Mouse (Mus musculus): ENCODE measurements around the gene Epha8.

Gene Epha8

GRCm38 (mm10) chr4:136960068-136960467 is 3.5 kb upstream of the Epha8 start:
- DNase-seq (ENCODE audit: low read depth, low spot score) = no peak

DNA sequence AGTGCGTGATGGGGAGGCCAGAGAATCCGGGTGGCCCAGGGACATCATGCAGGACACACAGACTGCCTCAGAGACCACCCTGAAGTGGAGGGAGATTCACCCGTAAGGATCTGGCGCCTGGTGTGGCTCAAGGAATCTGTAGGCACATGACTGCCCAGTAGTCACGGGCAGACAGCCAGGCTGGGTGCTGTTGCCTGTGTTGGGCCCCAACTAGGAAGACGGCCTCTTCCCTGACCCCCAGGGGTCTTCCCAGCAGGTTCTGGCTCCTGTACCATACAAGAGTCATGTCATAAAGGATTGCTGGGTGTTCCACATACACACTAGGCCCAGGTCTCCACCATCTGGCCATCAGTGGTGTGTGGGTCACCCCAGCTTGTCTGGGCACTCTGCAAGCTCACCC is 2.1 kb downstream of the Epha8 start:
- no peak for DNase-seq (ENCODE audit: low read depth, low spot score)

DNA sequence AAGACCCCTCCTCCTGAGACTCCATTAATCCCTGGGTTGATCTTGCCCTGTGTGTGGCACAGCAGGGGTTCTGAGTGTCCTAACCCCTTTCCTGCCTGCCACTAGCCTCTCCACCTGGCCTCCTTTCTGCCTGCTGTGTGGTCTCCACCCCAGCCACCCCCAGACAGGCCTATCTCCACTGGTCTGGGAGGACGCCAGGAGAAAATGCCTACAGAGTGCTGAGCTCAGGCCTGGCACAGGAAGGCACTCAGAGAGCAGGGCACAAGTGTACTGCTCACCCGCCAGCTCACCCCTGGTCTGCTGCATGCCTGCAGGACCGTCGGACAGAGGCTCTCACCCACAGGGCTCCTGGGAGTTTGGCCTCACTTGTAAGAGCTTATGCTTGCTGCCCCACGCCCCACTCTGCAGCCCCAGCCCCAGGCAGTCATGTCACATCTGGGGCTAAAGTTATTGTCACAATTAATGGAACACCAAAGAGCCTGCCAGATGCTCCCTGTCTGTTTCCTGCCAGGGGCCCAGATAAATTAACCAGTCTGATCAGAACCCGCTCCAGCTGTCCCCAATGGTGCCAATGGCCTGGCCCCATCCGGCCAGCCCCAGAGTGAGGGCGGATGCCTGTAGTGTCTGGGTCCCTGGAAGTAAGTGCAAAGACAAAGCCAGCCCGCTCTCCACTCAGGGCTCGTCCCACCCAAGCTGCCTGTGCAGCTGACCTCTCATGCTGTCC is 7.2 kb downstream of the Epha8 start:
- no peak for DNase-seq (ENCODE audit: low read depth, low spot score)

DNA sequence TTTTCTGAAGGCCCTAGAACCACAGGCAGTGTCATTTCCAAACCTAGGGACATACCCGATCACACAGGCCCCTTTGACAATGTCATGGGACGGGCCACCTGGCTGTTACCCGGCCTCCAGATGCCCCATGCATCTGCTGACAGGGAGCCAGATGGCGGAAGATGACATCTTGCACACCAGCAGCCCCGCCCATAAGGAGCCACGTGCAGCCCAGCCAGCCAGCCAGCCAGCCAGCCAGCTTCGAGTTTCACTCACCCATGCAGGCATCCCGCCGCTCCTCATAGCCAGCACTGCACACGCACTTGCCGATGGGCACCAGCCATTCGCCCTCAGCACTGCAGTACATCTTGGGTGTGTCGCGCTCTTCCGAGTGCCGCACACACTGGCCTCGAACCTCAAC is 11.2 kb downstream of the Epha8 start:
- DNase-seq (ENCODE audit: low read depth, low spot score) = no peak

GRCm38 (mm10) chr4:136944558-136945350 is 11.9 kb downstream of the Epha8 start:
- no peak for DNase-seq (ENCODE audit: low read depth, low spot score)

- DNase-seq (ENCODE audit: low read depth, low spot score) = no peak
Observed at GRCm38 (mm10) chr4:136943175-136943574, 13.4 kb downstream of the Epha8 start.

- DNase-seq (ENCODE audit: low read depth, low spot score) = peak; percentile 70
Observed at GRCm38 (mm10) chr4:136942761-136943160, 13.9 kb downstream of the Epha8 start.

GRCm38 (mm10) chr4:136937935-136938334 is 18.7 kb downstream of the Epha8 start:
- no peak for DNase-seq (ENCODE audit: low read depth, low spot score)

GRCm38 (mm10) chr4:136937344-136937743 is 19.3 kb downstream of the Epha8 start:
- DNase-seq (ENCODE audit: low read depth, low spot score) = no peak

DNA sequence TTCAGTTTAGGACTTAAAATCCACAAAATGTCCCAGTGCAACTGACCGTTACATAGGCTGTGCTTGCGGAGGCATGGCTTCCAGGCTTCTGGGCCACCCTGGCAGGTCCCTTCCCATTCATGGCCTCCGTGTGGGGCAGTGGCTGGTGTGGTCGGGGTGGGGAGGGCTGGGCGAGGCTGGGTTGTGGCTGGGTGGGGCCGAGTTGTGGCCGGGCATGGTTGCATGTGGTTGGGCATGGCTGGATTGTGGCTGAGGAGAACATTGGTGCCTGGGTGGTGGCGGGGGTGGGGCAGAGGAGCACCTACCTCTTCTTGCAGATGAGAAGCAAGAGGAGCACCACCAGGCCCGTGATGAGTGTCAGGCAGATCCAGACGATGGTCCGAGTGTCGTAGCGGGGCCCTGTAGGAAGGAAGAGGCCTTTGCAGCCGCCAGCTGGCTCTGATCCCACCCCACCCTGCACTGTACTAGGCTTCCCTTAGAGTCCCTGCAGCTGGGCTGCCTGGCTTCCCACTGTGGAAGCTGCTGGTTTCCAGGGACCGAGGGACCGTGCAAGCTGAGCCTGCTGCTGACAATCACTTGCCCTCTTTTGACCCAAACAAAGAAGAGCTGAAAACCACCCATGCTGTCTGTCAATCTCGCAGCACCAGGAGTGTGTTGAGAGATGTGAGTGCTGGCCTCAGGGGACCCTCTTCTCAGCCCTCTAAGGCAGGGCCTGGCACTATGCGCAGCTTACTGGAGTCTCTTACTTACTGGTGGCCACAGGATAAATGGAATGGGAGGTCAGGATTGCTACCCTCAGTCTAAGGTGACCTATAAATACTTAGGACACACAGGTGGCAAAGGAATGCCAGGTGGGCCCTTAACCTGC is 21.6 kb downstream of the Epha8 start:
- no peak for DNase-seq (ENCODE audit: low read depth, low spot score)

DNA sequence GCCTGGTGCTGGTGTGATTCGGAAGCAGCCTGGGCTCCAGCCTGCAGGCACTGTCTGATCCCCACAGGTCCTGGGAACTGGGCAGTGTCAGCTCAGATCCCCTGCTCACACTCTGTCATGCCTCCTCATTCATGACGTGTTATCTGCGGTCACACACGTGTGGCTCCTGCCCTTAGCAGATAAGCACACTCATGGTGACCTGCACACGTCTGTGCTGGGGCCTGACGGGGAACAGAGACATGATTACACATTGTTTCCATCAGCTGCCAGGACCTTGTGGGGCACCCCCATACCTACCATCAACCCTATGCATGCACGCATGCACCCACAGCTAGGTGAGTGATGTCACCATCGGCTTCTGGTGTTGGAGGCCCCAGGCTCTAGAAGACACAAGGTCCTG is 26.1 kb downstream of the Epha8 start:
- DNase-seq (ENCODE audit: low read depth, low spot score) = no peak

DNA sequence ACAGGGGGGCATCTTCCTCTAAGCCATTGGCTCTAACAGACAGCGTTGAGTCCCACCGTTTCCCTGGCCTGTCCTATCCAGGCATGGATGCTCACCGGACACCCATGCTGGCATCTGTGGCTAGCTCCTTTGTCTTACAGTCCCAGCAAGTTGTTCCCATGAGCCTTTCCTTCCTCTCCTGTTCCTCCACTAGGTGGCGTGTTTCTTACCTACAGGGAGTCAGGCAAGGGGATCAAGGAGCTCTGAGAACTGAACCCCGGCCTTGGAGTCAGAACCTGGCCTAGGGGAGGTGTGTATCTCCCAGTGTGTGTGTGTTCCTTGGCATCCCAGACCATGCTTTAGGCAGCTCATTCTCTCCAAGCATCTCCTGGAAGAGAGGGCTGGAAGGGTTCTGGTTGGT is 27.7 kb downstream of the Epha8 start:
- DNase-seq (ENCODE audit: low read depth, low spot score) = no peak

DNA sequence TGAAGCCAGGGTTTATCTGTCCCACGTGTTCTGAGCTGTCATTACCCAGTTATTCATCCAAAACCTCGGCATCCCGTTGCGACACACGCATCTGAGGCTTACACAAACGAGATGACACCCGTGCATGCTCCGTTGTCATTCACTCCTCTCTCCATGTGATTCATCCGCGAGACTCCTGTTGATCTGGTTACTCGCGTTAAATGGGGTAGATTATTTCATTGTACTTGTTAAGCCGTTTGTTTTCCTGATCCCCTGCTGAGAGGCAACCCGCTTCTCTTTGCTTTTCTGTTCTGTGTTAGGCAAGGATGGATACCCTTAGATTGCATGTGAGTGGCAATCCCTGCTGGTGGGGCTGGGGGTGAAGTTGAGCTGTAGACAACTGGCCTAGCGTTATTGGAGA is 30.8 kb downstream of the Epha8 start:
- DNase-seq (ENCODE audit: low read depth, low spot score) = no peak

GRCm38 (mm10) chr4:136924529-136924928 is 32.1 kb downstream of the Epha8 start:
- DNase-seq (ENCODE audit: low read depth, low spot score) = no peak

DNA sequence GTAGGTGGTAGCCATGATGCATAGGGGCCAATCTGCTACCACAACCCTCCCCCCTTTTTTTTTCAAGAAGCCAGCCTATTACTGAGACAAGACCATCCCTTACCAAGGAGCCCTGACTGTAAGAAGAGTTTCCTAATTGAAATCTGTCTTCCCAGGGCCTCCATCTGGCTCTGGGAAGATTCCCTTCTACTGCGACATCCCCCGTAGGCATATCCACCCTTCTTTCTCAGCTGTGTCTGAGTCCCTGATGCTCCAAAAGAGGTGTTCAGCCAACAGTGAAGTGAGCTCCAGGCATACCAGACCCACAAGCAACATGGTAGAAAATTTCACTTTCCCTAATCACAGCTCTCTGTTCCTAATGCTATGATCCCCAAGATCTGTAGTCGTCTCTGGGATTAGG is 37.1 kb downstream of the Epha8 start:
- DNase-seq (ENCODE audit: low read depth, low spot score) = no peak

GRCm38 (mm10) chr4:136918834-136919233 is 37.8 kb downstream of the Epha8 start:
- DNase-seq (ENCODE audit: low read depth, low spot score) = no peak

DNA sequence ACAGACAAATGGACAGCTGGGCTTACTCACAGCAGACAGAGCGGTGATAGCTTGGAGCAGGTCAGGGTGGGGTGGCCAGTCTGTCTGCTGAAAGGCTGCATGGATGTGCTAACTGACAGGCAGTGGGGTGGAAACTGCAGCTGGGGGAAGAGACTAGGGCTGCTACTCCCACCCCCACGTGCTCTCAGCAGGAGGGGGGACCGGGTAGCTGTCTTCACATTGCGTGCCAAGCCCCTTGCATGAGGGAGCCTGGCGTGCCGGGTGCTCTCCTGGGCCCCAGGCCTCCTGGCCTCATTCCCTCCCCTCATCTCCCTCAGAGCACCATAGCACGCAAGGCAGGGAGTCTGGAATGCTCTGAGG is 39.5 kb downstream of the Epha8 start:
- DNase-seq (ENCODE audit: low read depth, low spot score) = no peak

DNA sequence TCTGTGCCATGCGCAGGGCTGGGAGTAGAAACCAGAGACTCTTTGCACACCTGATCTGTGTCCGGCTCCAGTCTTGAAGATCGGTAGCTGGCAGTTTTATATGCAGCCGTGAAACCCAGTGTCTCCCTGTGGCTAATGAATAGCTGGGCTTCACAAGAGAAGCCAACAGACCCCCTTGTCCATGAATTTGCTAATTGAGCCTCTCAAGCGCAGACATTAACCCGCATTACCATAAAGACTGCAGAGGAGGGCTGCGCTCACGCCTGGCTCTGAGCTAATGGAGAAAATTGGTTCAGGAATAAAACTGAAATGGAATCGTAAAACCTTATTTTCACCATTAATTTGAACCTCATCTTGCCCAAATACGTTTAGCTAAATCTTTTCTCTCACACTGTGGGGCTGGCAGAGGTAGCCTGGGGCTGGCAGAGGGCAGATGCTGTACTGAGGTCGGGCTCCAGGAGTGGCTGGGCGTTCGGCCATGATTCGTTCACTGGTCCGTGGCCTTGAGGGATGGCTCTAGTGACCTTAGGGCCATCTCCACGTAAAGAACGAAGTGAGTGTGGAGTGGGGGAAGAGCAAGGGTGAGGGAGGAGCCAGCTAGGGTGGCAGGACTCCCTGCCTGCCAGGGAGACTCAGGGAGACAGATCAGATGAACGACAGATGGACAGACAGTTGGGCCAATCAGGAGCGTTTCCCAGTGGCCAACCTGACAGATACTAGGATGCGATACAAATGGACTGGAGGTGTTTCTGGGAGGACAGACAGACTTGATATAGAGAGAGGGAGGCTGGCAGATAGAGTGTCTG is 40.1 kb downstream of the Epha8 start:
- no peak for DNase-seq (ENCODE audit: low read depth, low spot score)

GRCm38 (mm10) chr4:136912841-136913240 is 43.8 kb downstream of the Epha8 start:
- no peak for DNase-seq (ENCODE audit: low read depth, low spot score)

DNA sequence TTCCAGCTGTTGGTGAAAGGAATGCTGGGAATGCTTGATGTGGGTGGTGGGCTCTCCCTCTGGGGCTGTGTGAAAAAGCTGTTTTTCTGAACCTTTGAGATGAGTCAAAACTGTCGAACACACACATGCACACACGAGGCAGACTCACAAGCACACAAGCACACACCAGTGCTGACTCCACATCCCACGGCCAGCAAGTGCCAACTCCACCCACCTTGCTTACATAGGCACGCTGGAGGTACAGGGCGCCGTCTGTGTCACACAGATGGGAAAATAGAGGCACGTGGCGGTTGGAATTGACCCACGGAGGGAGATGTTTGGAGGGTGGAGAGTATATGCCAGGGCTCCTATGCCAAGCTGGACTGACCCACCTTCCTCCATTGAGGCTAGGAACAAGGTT is 44.8 kb downstream of the Epha8 start:
- no peak for DNase-seq (ENCODE audit: low read depth, low spot score)

DNA sequence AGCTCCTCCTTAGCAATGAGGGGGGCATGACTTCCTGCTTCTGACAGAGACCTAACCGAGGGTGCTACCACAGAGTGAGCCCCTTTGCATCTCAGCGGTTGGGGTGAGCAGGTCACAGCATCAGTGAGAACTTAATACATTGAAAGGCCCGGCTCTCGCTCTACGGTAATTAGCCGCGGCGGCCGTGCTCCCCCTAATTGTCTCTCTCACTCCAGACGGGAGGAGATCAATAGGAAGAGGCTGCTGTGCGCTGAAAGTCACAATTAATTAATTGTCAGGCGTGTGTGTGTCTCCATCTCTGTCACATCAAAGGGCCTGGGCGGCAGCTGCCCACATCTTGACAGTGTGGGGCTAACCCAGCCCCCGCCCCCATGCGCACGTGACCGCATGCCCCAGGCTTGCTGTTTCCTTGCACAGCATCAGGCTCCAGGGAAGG is 45.4 kb downstream of the Epha8 start:
- no peak for DNase-seq (ENCODE audit: low read depth, low spot score)

Data from retina, postnatal 7 days (tissue).